Mouse (Mus musculus) forebrain, embryonic 13.5 days (tissue): ENCODE results near the gene Olfr1245. TPM values are rescaled to one million over a fixed set of nuclear protein-coding genes. Genes with fewer than 3 reads are reported as not detected.
"Not testable (repeated sequence)": the region's sequence is repeated elsewhere in the genome, so short reads cannot be mapped to it uniquely, and the experiment has no call there.

ENCODE experiments used
- ATAC-seq: fragments of 200-750 bp; cut with Nextera tagmentation; 2 replicates; pipeline ENCODE4 v1.8.0; 2017
- H3K27ac ChIP-seq: fragments of 300-500 bp; sonication (generic); 2 replicates; pipeline ENCODE4 v1.5.1; 2015; ENCODE audit warnings: inconsistent platforms, mild to moderate bottlenecking, moderate library complexity
- H3K27me3 ChIP-seq: fragments of 300-500 bp; sonication (generic); 2 replicates; pipeline ENCODE4 v1.6.1; 2015; ENCODE audit warnings: mild to moderate bottlenecking, inconsistent platforms
- H3K36me3 ChIP-seq: fragments of 300-500 bp; sonication (generic); 2 replicates; pipeline ENCODE4 v1.6.1; 2015; ENCODE audit warnings: mild to moderate bottlenecking, inconsistent platforms; ENCODE audit not compliant: poor library complexity, severe bottlenecking
- H3K4me1 ChIP-seq: fragments of 300-500 bp; sonication (generic); 2 replicates; pipeline ENCODE4 v1.6.1; 2015; ENCODE audit warnings: inconsistent platforms
- H3K4me2 ChIP-seq: fragments of 300-500 bp; sonication (generic); 2 replicates; pipeline ENCODE4 v1.6.1; 2015; ENCODE audit warnings: inconsistent platforms, mild to moderate bottlenecking, moderate library complexity
- H3K4me3 ChIP-seq: fragments of 300-500 bp; sonication (generic); 2 replicates; pipeline ENCODE4 v1.5.1; 2015; ENCODE audit warnings: mild to moderate bottlenecking, inconsistent platforms
- H3K9ac ChIP-seq: fragments of 300-500 bp; sonication (generic); 2 replicates; pipeline ENCODE4 v1.6.1; 2015; ENCODE audit warnings: mild to moderate bottlenecking, inconsistent platforms
- H3K9me3 ChIP-seq: fragments of 300-500 bp; sonication (generic); replicated peaks from 2 replicates; pipeline ENCODE4 v1.6.1; 2016; ENCODE audit warnings: inconsistent platforms
- WGBS: fragments of 180-500 bp; shearing (Covaris S2); methylation state at CpG from one replicate; pipeline ENCODE4 v1.1.7; 2015; 5-methylcytosine and 5-hydroxymethylcytosine counted together
- polyA plus RNA-seq: library from polyadenylated mRNA; unstranded; fragments of >200 nt; fragmentation: Nextera tagmentation; extraction: Ambion mirVana; gene quantifications from 2 replicates; pipeline ENCODE4 v1.2.1, GENCODE M21; 2015

Gene Olfr1245
- polyA plus RNA-seq: not detected in 2 replicates

DNA sequence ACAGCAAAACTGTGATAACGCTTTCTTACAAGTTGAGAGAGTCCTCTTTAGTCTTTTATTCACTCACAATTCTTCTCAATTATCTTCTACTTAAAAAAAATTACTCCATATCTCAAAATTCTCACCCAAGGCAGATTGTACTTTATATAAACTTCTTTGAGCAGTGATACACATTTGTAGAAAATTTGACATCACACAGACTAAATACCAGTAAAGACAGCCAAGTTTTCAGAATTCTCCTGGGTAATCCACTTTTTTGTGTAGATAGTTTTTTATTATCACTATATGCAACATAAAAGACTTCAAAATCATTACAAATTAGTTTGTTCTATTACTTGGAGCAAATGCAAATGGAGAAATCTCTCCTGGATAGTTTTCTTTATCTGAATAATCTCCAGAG lies at the start of gene Olfr1245:
Olfr1245 (minus strand) TSS at position 101 of the 400 bp plus-strand sequence.
- no peak within 1 kb of the TSS for H3K9ac ChIP-seq
- no peak within 1 kb of the TSS for H3K4me3 ChIP-seq
- ATAC-seq: no peak
- H3K9me3 ChIP-seq: no peaks in the 10 kb centered on the region
- H3K36me3 ChIP-seq: no peaks in the 10 kb centered on the region
- no peaks in the 10 kb centered on the region for H3K4me1 ChIP-seq
- no peak within 1 kb of the TSS for H3K27ac ChIP-seq
- 89% methylated on average over 1 of the region's 1 CpGs for WGBS
- H3K27me3 ChIP-seq: no peaks in the 10 kb centered on the region
- no peak within 1 kb of the TSS for H3K4me2 ChIP-seq

DNA sequence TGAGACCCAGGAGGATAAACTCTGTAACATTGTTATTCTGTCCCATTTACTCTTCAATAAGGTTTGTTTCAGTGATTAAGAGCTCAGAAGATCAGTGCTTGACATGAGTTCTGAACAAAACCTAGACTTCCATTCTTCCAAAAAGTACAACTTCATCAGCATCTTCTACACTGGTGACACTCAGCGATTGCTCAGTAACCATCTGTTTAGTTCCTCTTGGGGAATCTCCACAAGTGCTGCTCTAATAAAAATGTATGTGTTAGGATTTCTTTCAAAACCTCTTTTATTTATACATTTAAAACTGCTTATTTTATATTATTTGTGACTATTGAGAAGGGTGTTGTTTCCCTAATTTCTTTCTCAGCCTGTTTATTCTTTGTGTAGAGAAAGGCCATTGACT lies 39.9 kb upstream of the Olfr1245 start, which contains the start of gene Olfr1248:
Olfr1248 (minus strand) TSS at position 101 of the 400 bp plus-strand sequence.
- not testable (repeated sequence) for H3K27ac ChIP-seq, H3K4me2 ChIP-seq, H3K9me3 ChIP-seq, H3K9ac ChIP-seq, H3K4me3 ChIP-seq, H3K27me3 ChIP-seq, ATAC-seq, H3K36me3 ChIP-seq, H3K4me1 ChIP-seq
- WGBS: 95% methylated on average over 1 of the region's 1 CpGs

DNA sequence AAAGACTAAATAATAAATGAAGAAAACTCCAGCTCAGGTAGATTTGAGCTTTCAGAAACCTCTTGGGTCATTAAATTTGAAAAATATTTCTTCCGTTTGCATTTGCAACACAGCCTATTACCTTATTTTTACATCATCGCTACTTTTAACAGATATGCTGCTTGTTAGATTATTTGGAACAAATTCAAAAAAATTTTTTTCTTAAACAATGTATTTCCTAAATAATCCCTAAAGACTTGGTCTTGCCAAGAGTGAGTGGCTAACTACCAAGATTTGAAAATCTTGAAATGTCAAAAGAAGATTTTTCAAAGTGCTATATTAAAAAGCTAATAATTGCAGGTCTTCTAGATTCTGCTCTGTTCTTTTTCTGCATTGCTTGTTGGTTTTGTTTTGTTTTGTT lies 35.8 kb upstream of the Olfr1245 start, which contains the start of gene Olfr1247:
Olfr1247 (minus strand) TSS at position 101 of the 400 bp plus-strand sequence.
- Histone ChIP-seq H3K9ac (no peak within 1 kb of the TSS), H3K4me3 (no peak within 1 kb of the TSS), H3K4me1 (no peaks in the 10 kb centered on the region), H3K4me2 (no peak within 1 kb of the TSS), H3K27me3 (no peaks in the 10 kb centered on the region), H3K9me3 (no peaks in the 10 kb centered on the region), H3K27ac (no peak within 1 kb of the TSS), H3K36me3 (no peaks in the 10 kb centered on the region)
- 94% methylated on average over 2 of the region's 2 CpGs for WGBS
- no peak for ATAC-seq

DNA sequence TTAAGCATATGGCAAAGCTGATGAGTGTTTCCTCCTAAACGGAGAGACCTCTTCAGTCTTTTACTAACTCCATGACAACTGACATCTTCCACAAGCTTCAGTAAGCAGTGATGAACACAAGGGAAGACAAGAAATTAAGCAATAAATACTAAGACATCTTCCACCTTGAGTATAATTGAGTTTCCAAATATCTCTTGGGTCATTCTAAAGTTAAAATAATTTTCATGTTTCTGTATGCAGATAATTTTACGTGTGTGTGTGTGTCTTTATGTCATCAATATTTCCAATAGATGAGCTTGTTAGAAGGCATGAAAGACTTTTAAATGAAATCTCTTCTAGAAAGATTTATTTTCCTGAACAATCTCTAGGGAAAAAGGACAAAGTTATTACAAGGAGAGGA lies 14.8 kb upstream of the Olfr1245 start, which contains the start of gene Olfr1246:
Olfr1246 (minus strand) TSS at position 101 of the 400 bp plus-strand sequence.
- no peak within 1 kb of the TSS for H3K27ac ChIP-seq
- H3K4me2 ChIP-seq: no peak within 1 kb of the TSS
- H3K9me3 ChIP-seq: no peaks in the 10 kb centered on the region
- WGBS: 87% methylated on average over 2 of the region's 2 CpGs
- H3K4me1 ChIP-seq: no peaks in the 10 kb centered on the region
- H3K4me3 ChIP-seq: no peak within 1 kb of the TSS
- ATAC-seq: no peak
- no peak within 1 kb of the TSS for H3K9ac ChIP-seq
- no peaks in the 10 kb centered on the region for H3K27me3 ChIP-seq
- no peaks in the 10 kb centered on the region for H3K36me3 ChIP-seq

DNA sequence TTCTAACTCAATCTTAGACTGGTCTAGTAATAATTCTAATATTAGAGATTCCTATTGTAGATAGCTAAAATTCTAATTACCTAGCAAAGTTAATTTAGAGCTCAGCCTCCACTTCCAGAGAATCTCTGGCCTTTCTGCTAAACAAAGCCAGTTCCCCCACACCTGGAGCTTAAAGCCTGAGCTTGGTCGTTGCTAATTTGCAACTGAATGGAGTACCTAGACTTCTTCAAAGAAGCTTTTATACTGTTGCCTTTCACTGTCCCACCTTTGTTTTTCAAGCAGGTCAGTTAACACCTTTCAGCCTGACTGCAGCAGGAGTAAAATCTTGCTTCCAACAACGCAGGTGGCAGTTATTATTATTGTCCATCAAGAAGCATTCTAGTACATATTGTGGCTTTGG lies 15.5 kb downstream of the Olfr1245 start:
- not testable (repeated sequence) for H3K27ac ChIP-seq
- 51% methylated on average over 2 of the region's 2 CpGs for WGBS

DNA sequence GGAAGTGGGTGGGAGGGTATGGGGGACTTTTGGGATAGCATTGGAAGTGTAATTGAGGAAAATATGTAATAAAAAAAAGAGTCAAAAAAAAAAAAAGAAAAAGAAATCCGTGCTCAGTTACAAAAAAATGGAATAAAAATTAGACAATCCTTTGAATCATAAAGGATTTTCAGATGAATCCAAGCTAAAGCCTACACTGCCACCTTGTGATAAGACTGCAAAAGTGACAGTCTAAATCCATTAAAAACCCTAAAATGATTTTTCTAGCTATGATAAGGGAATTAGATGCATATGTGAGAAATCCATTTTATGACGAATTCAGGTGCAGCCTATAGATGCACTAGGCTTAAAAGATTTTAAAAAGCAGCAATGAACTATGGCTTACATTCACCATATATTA lies 33.7 kb downstream of the Olfr1245 start:
- H3K9me3 ChIP-seq: no peaks in the 10 kb centered on the region
- no peaks in the 10 kb centered on the region for H3K4me1 ChIP-seq
- no peak for ATAC-seq
- H3K4me2 ChIP-seq: no peak overlapping the region
- H3K27ac ChIP-seq: no peak overlapping the region
- no peaks in the 10 kb centered on the region for H3K36me3 ChIP-seq
- H3K9ac ChIP-seq: no peak overlapping the region
- 59% methylated on average over 2 of the region's 2 CpGs for WGBS
- H3K27me3 ChIP-seq: no peaks in the 10 kb centered on the region
- H3K4me3 ChIP-seq: no peak overlapping the region

More for the DNA sequence above, 15.5 kb downstream of the Olfr1245 start:
- H3K4me1 ChIP-seq, H3K9me3 ChIP-seq, ATAC-seq, H3K9ac ChIP-seq, H3K4me2 ChIP-seq, H3K27me3 ChIP-seq, H3K4me3 ChIP-seq, H3K36me3 ChIP-seq: not testable (repeated sequence)

DNA sequence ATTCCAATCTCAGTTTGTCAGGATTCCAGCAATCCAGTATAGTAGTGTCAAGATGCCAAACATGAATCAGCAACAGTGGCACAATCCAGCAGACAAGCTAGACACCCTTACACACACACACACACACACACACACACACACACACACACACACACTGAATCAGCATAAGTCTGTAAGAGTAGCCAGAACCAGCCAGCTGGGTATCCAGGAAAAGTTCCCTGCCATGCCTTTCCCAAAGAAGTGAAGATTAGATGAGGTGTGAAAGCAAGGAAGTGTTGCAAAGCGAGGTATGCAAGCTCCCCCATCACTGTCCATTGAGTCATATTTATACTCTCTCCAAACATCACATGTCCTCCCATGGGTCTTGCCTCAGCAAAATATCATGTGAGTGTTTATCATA lies 38.3 kb downstream of the Olfr1245 start:
- no peak overlapping the region for H3K27ac ChIP-seq
- WGBS: 80% methylated on average over 1 of the region's 1 CpGs
- no peak overlapping the region for H3K4me3 ChIP-seq
- no peak overlapping the region for H3K4me2 ChIP-seq
- no peak for ATAC-seq
- H3K4me1 ChIP-seq: no peaks in the 10 kb centered on the region
- no peaks in the 10 kb centered on the region for H3K9me3 ChIP-seq
- H3K9ac ChIP-seq: no peak overlapping the region
- H3K27me3 ChIP-seq: no peaks in the 10 kb centered on the region
- H3K36me3 ChIP-seq: no peaks in the 10 kb centered on the region

DNA sequence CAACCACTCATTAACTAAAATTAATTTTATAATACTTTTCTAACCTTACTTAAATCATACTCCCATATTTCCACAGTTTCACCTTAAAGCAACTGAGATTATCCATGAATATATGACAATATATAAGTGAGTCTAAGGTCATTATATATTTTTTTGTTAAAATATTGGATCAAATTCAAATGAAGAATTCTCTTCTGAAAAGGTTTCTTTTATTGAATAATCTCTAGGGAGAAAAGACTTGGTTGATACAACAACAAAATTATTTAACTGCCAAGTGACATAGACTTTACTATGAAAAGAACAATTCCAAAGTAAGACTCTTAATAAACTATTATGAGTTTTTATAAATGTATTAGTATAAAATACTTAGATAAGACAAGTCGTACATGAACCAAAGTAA lies 46.9 kb downstream of the Olfr1245 start, which contains the start of gene Olfr1243:
Olfr1243 (minus strand) TSS at position 101 of the 400 bp plus-strand sequence.
- WGBS: 90% methylated on average over 1 of the region's 1 CpGs
- no peak within 1 kb of the TSS for H3K27ac ChIP-seq
- no peaks in the 10 kb centered on the region for H3K27me3 ChIP-seq
- H3K9me3 ChIP-seq: no peaks in the 10 kb centered on the region
- no peaks in the 10 kb centered on the region for H3K36me3 ChIP-seq
- no peaks in the 10 kb centered on the region for H3K4me1 ChIP-seq
- H3K9ac ChIP-seq: no peak within 1 kb of the TSS
- H3K4me3 ChIP-seq: no peak within 1 kb of the TSS
- no peak for ATAC-seq
- H3K4me2 ChIP-seq: no peak within 1 kb of the TSS

Other genes starting within 250 kb of the Olfr1245 start
- not detected in 2 replicates for gene Olfr1232, start 248.8 kb downstream of the Olfr1245 start, polyA plus RNA-seq
- gene Olfr1233, start 236.0 kb downstream of the Olfr1245 start, polyA plus RNA-seq: not detected in 2 replicates
- gene Olfr1234, start 213.6 kb downstream of the Olfr1245 start, polyA plus RNA-seq: not detected in 2 replicates
- not detected in 2 replicates for gene Olfr1238, start 168.8 kb downstream of the Olfr1245 start, polyA plus RNA-seq
- not detected in 2 replicates for gene Olfr1239, start 158.0 kb downstream of the Olfr1245 start, polyA plus RNA-seq
- gene Olfr1240, start 135.4 kb downstream of the Olfr1245 start, polyA plus RNA-seq: not detected in 2 replicates
- not detected in 2 replicates for gene Olfr1241, start 91.3 kb downstream of the Olfr1245 start, polyA plus RNA-seq
- gene Olfr1242, start 80.1 kb downstream of the Olfr1245 start, polyA plus RNA-seq: not detected in 2 replicates
- not detected in 2 replicates for gene Olfr1243, start 47.0 kb downstream of the Olfr1245 start, polyA plus RNA-seq
- gene Olfr1246, start 14.7 kb upstream of the Olfr1245 start, polyA plus RNA-seq: not detected in 2 replicates
- gene Olfr1247, start 35.7 kb upstream of the Olfr1245 start, polyA plus RNA-seq: not detected in 2 replicates
- not detected in 2 replicates for gene Olfr1248, start 39.8 kb upstream of the Olfr1245 start, polyA plus RNA-seq
- gene Olfr1249, start 56.5 kb upstream of the Olfr1245 start, polyA plus RNA-seq: not detected in 2 replicates
- not detected in 2 replicates for gene Olfr1250, start 83.0 kb upstream of the Olfr1245 start, polyA plus RNA-seq
- gene Olfr1251, start 93.5 kb upstream of the Olfr1245 start, polyA plus RNA-seq: not detected in 2 replicates
- not detected in 2 replicates for gene Olfr1252, start 146.6 kb upstream of the Olfr1245 start, polyA plus RNA-seq
- not detected in 2 replicates for gene Olfr1253, start 178.6 kb upstream of the Olfr1245 start, polyA plus RNA-seq
- gene Olfr1254, start 215.2 kb upstream of the Olfr1245 start, polyA plus RNA-seq: not detected in 2 replicates
- gene Olfr1255, start 233.6 kb upstream of the Olfr1245 start, polyA plus RNA-seq: not detected in 2 replicates